Comparison of ENCODE assay signal across 8 mouse cellular contexts in the genomic region with DNA sequence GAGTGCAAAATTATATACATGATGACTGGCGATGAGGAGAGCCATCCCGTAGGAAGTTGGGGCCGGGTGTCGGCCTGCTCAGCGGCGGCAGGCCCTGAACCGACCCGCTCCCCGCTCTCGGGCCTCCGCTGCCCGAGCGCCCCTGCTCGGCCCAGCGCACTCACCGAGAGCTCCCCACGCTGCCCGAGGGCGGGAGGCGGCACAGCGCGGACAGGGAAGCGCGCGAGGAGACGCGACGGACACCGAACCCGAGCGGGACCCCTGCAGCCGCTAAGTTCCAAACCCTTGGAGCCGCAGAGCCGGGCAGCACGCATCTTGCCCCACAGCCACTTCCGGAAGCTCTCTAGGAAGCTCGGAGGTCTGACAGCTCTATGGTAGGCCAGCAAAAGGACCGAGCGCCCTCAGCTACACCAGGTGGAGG. TPM values are rescaled to one million over a fixed set of nuclear protein-coding genes. Genes with fewer than 3 reads are reported as not detected.
DNase-seq lines count a peak whose midpoint lies in the region; ATAC-seq and TF ChIP-seq lines count a peak whose summit lies in the region.

A gene (minus strand): TSS at position 340 of the 421 bp plus-strand sequence.

- no peaks in the 10 kb centered on the region for H3K9me3 ChIP-seq in embryonic facial prominence, embryonic 15.5 days (replicated peaks)
- no peaks in the 10 kb centered on the region for H3K9me3 ChIP-seq in kidney, embryonic 14.5 days (ENCODE audit: control insufficient read depth, low read length)
- no peaks in the 10 kb centered on the region for H3K9me3 ChIP-seq in limb, embryonic 15.5 days

- TF ChIP-seq POLR2A in bone marrow, adult 2 months (IDR thresholded peaks at IDR 0.05; ENCODE audit: borderline replicate concordance, control insufficient read depth, low read depth, low read length) = 0 out of 2 replicates have a peak, but pooled peaks have one; percentile 50

- no peaks in the 10 kb centered on the region for H3K27me3 ChIP-seq in embryonic facial prominence, embryonic 15.5 days
- no peaks in the 10 kb centered on the region for H3K27me3 ChIP-seq in kidney, embryonic 14.5 days (ENCODE audit: control insufficient read depth, insufficient read depth, low read length)
- no peaks in the 10 kb centered on the region for H3K27me3 ChIP-seq in limb, embryonic 15.5 days

- peak within 1 kb of the TSS; percentile 59 for H3K4me2 ChIP-seq in embryonic facial prominence, embryonic 15.5 days (replicated peaks)
- H3K4me2 ChIP-seq in kidney, embryonic 14.5 days (replicated peaks; ENCODE audit: low read depth, low read length) = peak within 1 kb of the TSS; percentile 59
- peak within 1 kb of the TSS; percentile 63 for H3K4me2 ChIP-seq in limb, embryonic 15.5 days

- H3K4me3 ChIP-seq in bone marrow, adult 2 months (replicated peaks; ENCODE audit: control insufficient read depth, low read depth, low read length) = peak within 1 kb of the TSS; percentile 71
- peak within 1 kb of the TSS; percentile 91 for H3K4me3 ChIP-seq in embryonic facial prominence, embryonic 15.5 days (replicated peaks)
- H3K4me3 ChIP-seq in kidney, embryonic 14.5 days (ENCODE audit: low read length) = peak within 1 kb of the TSS; percentile 79
- peak within 1 kb of the TSS; percentile 88 for H3K4me3 ChIP-seq in limb, embryonic 15.5 days

- peak within 1 kb of the TSS; percentile 98 for H3K9ac ChIP-seq in embryonic facial prominence, embryonic 15.5 days
- H3K9ac ChIP-seq in kidney, embryonic 14.5 days (ENCODE audit: low read depth, low read length) = peak within 1 kb of the TSS; percentile 96
- peak within 1 kb of the TSS; percentile 99 for H3K9ac ChIP-seq in limb, embryonic 15.5 days

- H3K4me1 ChIP-seq in bone marrow, adult 2 months (ENCODE audit: control insufficient read depth, insufficient read depth, low read length) = no peaks in the 10 kb centered on the region
- H3K4me1 ChIP-seq in embryonic facial prominence, embryonic 15.5 days = no peaks in the 10 kb centered on the region
- no peaks in the 10 kb centered on the region for H3K4me1 ChIP-seq in kidney, embryonic 14.5 days (ENCODE audit: control insufficient read depth, insufficient read depth, low read length)
- H3K4me1 ChIP-seq in limb, embryonic 15.5 days = no peaks in the 10 kb centered on the region

- H3K36me3 ChIP-seq in embryonic facial prominence, embryonic 15.5 days = peaks cover 12% of the 10 kb centered on the region
- peaks cover 13% of the 10 kb centered on the region for H3K36me3 ChIP-seq in kidney, embryonic 14.5 days (ENCODE audit: control insufficient read depth, insufficient read depth, low read length)
- peaks cover 9% of the 10 kb centered on the region for H3K36me3 ChIP-seq in limb, embryonic 15.5 days

- peak; percentile 92 for DNase-seq in 416B (ENCODE audit: low read depth)
- DNase-seq in heart, adult 9 months (ENCODE audit: low spot score in 2 of 2) = peak; percentile 87 to 90
- peak; percentile 61 to 77 for DNase-seq in monocyte, adult 2 months (ENCODE audit: low read depth in 1 of 2, low spot score in 2 of 2)
- DNase-seq in spleen, postnatal 36 days (ENCODE audit: low spot score in 2 of 2) = peak; percentile 84 to 86

- WGBS in bone marrow, adult 2 months = under 1% methylated on average over 39 of the region's 39 CpGs
- WGBS in embryonic facial prominence, embryonic 15.5 days = under 1% methylated on average over 39 of the region's 39 CpGs
- WGBS in kidney, embryonic 14.5 days = under 1% methylated on average over 39 of the region's 39 CpGs
- under 1% methylated on average over 39 of the region's 39 CpGs for WGBS in limb, embryonic 15.5 days

- no peak for TF ChIP-seq CTCF in bone marrow, adult 2 months (IDR thresholded peaks at IDR 0.05; ENCODE audit: control insufficient read depth, insufficient read depth, low read length)

- ATAC-seq in embryonic facial prominence, embryonic 15.5 days (ENCODE audit: insufficient number of reproducible peaks, low FRiP score, low TSS enrichment, low read depth) = peak; percentile 97
- ATAC-seq in kidney, embryonic 14.5 days (ENCODE audit: low FRiP score, low TSS enrichment) = peak; percentile 99
- peak; percentile 93 for ATAC-seq in limb, embryonic 15.5 days (ENCODE audit: insufficient number of reproducible peaks, low FRiP score, low TSS enrichment, low read depth)

- H3K27ac ChIP-seq in bone marrow, adult 2 months (ENCODE audit: control insufficient read depth, insufficient read depth, low read depth, low read length, poor library complexity) = peak within 1 kb of the TSS; percentile 84
- H3K27ac ChIP-seq in embryonic facial prominence, embryonic 15.5 days (replicated peaks) = peak within 1 kb of the TSS; percentile 96
- H3K27ac ChIP-seq in kidney, embryonic 14.5 days (ENCODE audit: low read depth, low read length) = peak within 1 kb of the TSS; percentile 94
- H3K27ac ChIP-seq in limb, embryonic 15.5 days = peak within 1 kb of the TSS; percentile 96

RNA-seq across cellular contexts. Expression of the gene that starts here (rescaled TPM):
- 2.1 and 6.4 TPM in 2 replicates for polyA plus RNA-seq in bone marrow, adult 2 months (2011; ENCODE audit: insufficient read depth, insufficient read length, low replicate concordance, missing spikeins)
- polyA plus RNA-seq in embryonic facial prominence, embryonic 15.5 days (2015; fragmentation: Nextera tagmentation; extraction: Ambion mirVana) = 5.6 and 6.6 TPM in 2 replicates
- 7.3 and 11.8 TPM in 2 replicates for polyA plus RNA-seq in kidney, embryonic 14.5 days (2014; fragmentation: Nextera tagmentation; extraction: Ambion mirVana)
- 6.1 TPM in 2 replicates for polyA plus RNA-seq in limb, embryonic 15.5 days (2015; fragmentation: Nextera tagmentation; extraction: Ambion mirVana)

Comparison
In these comparisons a context has a peak if more than half of its experiments do, and no peak if none do; other contexts are left out.
1. Peak in every context shown above with its lines: DNase-seq, ATAC-seq, H3K4me3 ChIP-seq and H3K27ac ChIP-seq.